Mouse (Mus musculus) limb, embryonic 15.5 days (tissue): ENCODE measurements around the gene 9130213A22Rik. TPM values are rescaled to one million over a fixed set of nuclear protein-coding genes. Genes with fewer than 3 reads are reported as not detected.
"Not testable (repeated sequence)": the region's sequence is repeated elsewhere in the genome, so short reads cannot be mapped to it uniquely, and the experiment has no call there.

Source experiments
- ATAC-seq: fragments of 200-750 bp; cut with Nextera tagmentation; 2 replicates; pipeline ENCODE4 v1.8.0; 2017; ENCODE audit warnings: low read depth, moderate TSS enrichment; ENCODE audit not compliant: insufficient number of reproducible peaks, low FRiP score, low TSS enrichment
- H3K27ac ChIP-seq: fragments of 300-500 bp; sonication (generic); 2 replicates; pipeline ENCODE4 v1.5.1; 2015; ENCODE audit warnings: moderate library complexity, mild to moderate bottlenecking, inconsistent platforms
- H3K27me3 ChIP-seq: fragments of 300-500 bp; sonication (generic); 2 replicates; pipeline ENCODE4 v1.6.1; 2015; ENCODE audit warnings: inconsistent platforms
- H3K36me3 ChIP-seq: fragments of 300-500 bp; sonication (generic); 2 replicates; pipeline ENCODE4 v1.6.1; 2015; ENCODE audit warnings: inconsistent platforms
- H3K4me1 ChIP-seq: fragments of 300-500 bp; sonication (generic); 2 replicates; pipeline ENCODE4 v1.6.1; 2015; ENCODE audit warnings: inconsistent platforms
- H3K4me2 ChIP-seq: fragments of 300-500 bp; sonication (generic); 2 replicates; pipeline ENCODE4 v1.6.1; 2015; ENCODE audit warnings: mild to moderate bottlenecking, inconsistent platforms
- H3K4me3 ChIP-seq: fragments of 300-500 bp; sonication (generic); 2 replicates; pipeline ENCODE4 v1.5.1; 2015; ENCODE audit warnings: mild to moderate bottlenecking, inconsistent platforms
- H3K9ac ChIP-seq: fragments of 300-500 bp; sonication (generic); 2 replicates; pipeline ENCODE4 v1.6.1; 2015; ENCODE audit warnings: inconsistent platforms
- H3K9me3 ChIP-seq: fragments of 300-500 bp; sonication (generic); 2 replicates; pipeline ENCODE4 v1.6.1; 2016; ENCODE audit warnings: inconsistent platforms
- WGBS: fragments of 180-500 bp; shearing (Covaris S2); methylation state at CpG from one replicate; pipeline ENCODE4 v1.1.7; 2015; 5-methylcytosine and 5-hydroxymethylcytosine counted together
- polyA plus RNA-seq: library from polyadenylated mRNA; unstranded; fragments of >200 nt; fragmentation: Nextera tagmentation; extraction: Ambion mirVana; gene quantifications from 2 replicates; pipeline ENCODE4 v1.2.1, GENCODE M21; 2015

Gene 9130213A22Rik
- polyA plus RNA-seq, 1 experiment from 2014 or later = 0.49 TPM

GRCm38 (mm10) chr11:69096360-69096986, 25.9 kb downstream of the 9130213A22Rik start:
- ATAC-seq = peak; percentile 0; the same call in 1 of the 2 replicates
- peak overlapping the region; percentile 90 for H3K4me2 ChIP-seq
- H3K4me3 ChIP-seq = peak overlapping the region; percentile 64
- H3K27ac ChIP-seq = peak overlapping the region; percentile 96
- peak overlapping the region; percentile 61 for H3K9ac ChIP-seq
- peaks cover 58% of the 10 kb centered on the region for H3K4me1 ChIP-seq
- H3K27me3 ChIP-seq = no peaks in the 10 kb centered on the region
- H3K36me3 ChIP-seq = peaks cover 23% of the 10 kb centered on the region
- no peaks in the 10 kb centered on the region for H3K9me3 ChIP-seq
- WGBS = 6% methylated on average over 9 of the region's 9 CpGs

GRCm38 (mm10) chr11:69095511-69096231, 26.7 kb downstream of the 9130213A22Rik start:
- peak overlapping the region; percentile 90 for H3K4me2 ChIP-seq
- H3K9me3 ChIP-seq = no peaks in the 10 kb centered on the region
- no peak for ATAC-seq
- H3K4me3 ChIP-seq = peak overlapping the region; percentile 64
- peaks cover 60% of the 10 kb centered on the region for H3K4me1 ChIP-seq
- H3K27ac ChIP-seq = peak overlapping the region; percentile 96
- peak overlapping the region; percentile 61 for H3K9ac ChIP-seq
- H3K36me3 ChIP-seq = peaks cover 22% of the 10 kb centered on the region
- no peaks in the 10 kb centered on the region for H3K27me3 ChIP-seq
- WGBS = 1% methylated on average over 27 of the region's 27 CpGs

- Histone ChIP-seq H3K36me3 (peaks cover 25% of the 10 kb centered on the region), H3K27ac (peak within 1 kb of the TSS; percentile 96), H3K9me3 (no peaks in the 10 kb centered on the region), H3K27me3 (no peaks in the 10 kb centered on the region), H3K9ac (peak within 1 kb of the TSS; percentile 61), H3K4me1 (peaks cover 60% of the 10 kb centered on the region), H3K4me2 (peak within 1 kb of the TSS; percentile 90), H3K4me3 (peak within 1 kb of the TSS; percentile 64)
- under 1% methylated on average over 37 of the region's 37 CpGs for WGBS
- peak; percentile 93 for ATAC-seq
Measured at GRCm38 (mm10) chr11:69094697-69095429, 27.5 kb downstream of the 9130213A22Rik start, which contains the start of gene Per1. Gene Per1 (plus strand): TSS chr11:69095217.

- not testable (repeated sequence) for H3K9ac ChIP-seq, H3K27me3 ChIP-seq, H3K9me3 ChIP-seq, H3K4me3 ChIP-seq, ATAC-seq, H3K4me2 ChIP-seq
- Histone ChIP-seq H3K4me1 (peaks cover 60% of the 10 kb centered on the region), H3K36me3 (peaks cover 28% of the 10 kb centered on the region), H3K27ac (peak overlapping the region; percentile 92)
- 89% methylated on average over 7 of the region's 7 CpGs for WGBS
Measured at GRCm38 (mm10) chr11:69093856-69094255, 28.5 kb downstream of the 9130213A22Rik start.

- H3K9ac ChIP-seq = no peak overlapping the region
- peaks cover 53% of the 10 kb centered on the region for H3K4me1 ChIP-seq
- WGBS = 87% methylated on average over 4 of the region's 4 CpGs
- H3K4me3 ChIP-seq = no peak overlapping the region
- H3K27me3 ChIP-seq = no peaks in the 10 kb centered on the region
- peaks cover 28% of the 10 kb centered on the region for H3K36me3 ChIP-seq
- no peak overlapping the region for H3K27ac ChIP-seq
- H3K9me3 ChIP-seq = no peaks in the 10 kb centered on the region
- no peak for ATAC-seq
- H3K4me2 ChIP-seq = no peak overlapping the region
Measured at GRCm38 (mm10) chr11:69092871-69093270, 29.5 kb downstream of the 9130213A22Rik start.

- WGBS = 4% methylated on average over 3 of the region's 3 CpGs
- Histone ChIP-seq H3K27ac (no peak overlapping the region), H3K4me2 (no peak overlapping the region), H3K27me3 (no peaks in the 10 kb centered on the region), H3K36me3 (peaks cover 28% of the 10 kb centered on the region), H3K9me3 (no peaks in the 10 kb centered on the region), H3K4me3 (no peak overlapping the region), H3K9ac (no peak overlapping the region), H3K4me1 (peaks cover 53% of the 10 kb centered on the region)
- no peak for ATAC-seq
Measured at GRCm38 (mm10) chr11:69092386-69092751, 30.0 kb downstream of the 9130213A22Rik start.

GRCm38 (mm10) chr11:69091566-69092385, 30.6 kb downstream of the 9130213A22Rik start:
- Histone ChIP-seq H3K4me2 (no peak overlapping the region), H3K9ac (no peak overlapping the region), H3K36me3 (peaks cover 28% of the 10 kb centered on the region), H3K9me3 (no peaks in the 10 kb centered on the region), H3K27ac (peak overlapping the region; percentile 29; the same call in 1 of the 2 replicates), H3K4me3 (no peak overlapping the region), H3K27me3 (no peaks in the 10 kb centered on the region), H3K4me1 (peaks cover 54% of the 10 kb centered on the region)
- WGBS = 62% methylated on average over 7 of the region's 7 CpGs
- no peak for ATAC-seq

GRCm38 (mm10) chr11:69090367-69090766, 32.0 kb downstream of the 9130213A22Rik start:
- peaks cover 48% of the 10 kb centered on the region for H3K4me1 ChIP-seq
- H3K4me2 ChIP-seq = peak overlapping the region; percentile 84; the same call in 1 of the 2 replicates
- peak overlapping the region; percentile 72; the same call in 1 of the 2 replicates for H3K4me3 ChIP-seq
- no peaks in the 10 kb centered on the region for H3K27me3 ChIP-seq
- H3K9ac ChIP-seq = no peak overlapping the region
- H3K36me3 ChIP-seq = peaks cover 28% of the 10 kb centered on the region
- 0 out of 2 replicates have a peak overlapping the region, but pooled peaks have one; percentile 27 for H3K27ac ChIP-seq
- no peaks in the 10 kb centered on the region for H3K9me3 ChIP-seq
- 54% methylated on average over 6 of the region's 6 CpGs for WGBS
- ATAC-seq = no peak

- Histone ChIP-seq H3K27ac (peak overlapping the region; percentile 30), H3K9ac (peak overlapping the region; percentile 95), H3K9me3 (no peaks in the 10 kb centered on the region), H3K27me3 (no peaks in the 10 kb centered on the region), H3K4me2 (peak overlapping the region; percentile 84), H3K4me3 (peak overlapping the region; percentile 72), H3K36me3 (peaks cover 28% of the 10 kb centered on the region), H3K4me1 (peaks cover 48% of the 10 kb centered on the region)
- ATAC-seq = no peak
- WGBS = 82% methylated on average over 12 of the region's 12 CpGs
Measured at GRCm38 (mm10) chr11:69089616-69090290, 32.6 kb downstream of the 9130213A22Rik start.

GRCm38 (mm10) chr11:69088856-69089615, 33.4 kb downstream of the 9130213A22Rik start:
- 10% methylated on average over 25 of the region's 25 CpGs for WGBS
- Histone ChIP-seq H3K4me1 (peaks cover 42% of the 10 kb centered on the region), H3K36me3 (peaks cover 28% of the 10 kb centered on the region), H3K9me3 (no peaks in the 10 kb centered on the region), H3K27ac (peak overlapping the region; percentile 91), H3K4me2 (peak overlapping the region; percentile 84), H3K4me3 (peak overlapping the region; percentile 72), H3K9ac (peak overlapping the region; percentile 95), H3K27me3 (no peaks in the 10 kb centered on the region)
- no peak for ATAC-seq
